Mouse (Mus musculus): Measurements from ENCODE around the gene Hs6st2. TPM values are rescaled to one million over a fixed set of nuclear protein-coding genes. Genes with fewer than 3 reads are reported as not detected.

The Hs6st2 gene
- polyA plus RNA-seq, 1 experiment from 2014 or later, result 7.7 TPM

GRCm38 (mm10) chrX:51461413-51461812 lies 220.2 kb downstream of the Hs6st2 start:
- 73% methylated on average over 3 of the region's 3 CpGs for WGBS
- ATAC-seq (replicated peaks; ENCODE audit: extremely low read depth, insufficient read depth, low FRiP score), result no peak
- Histone ChIP-seq H3K27me3 (ENCODE audit: control insufficient read depth, insufficient read depth, low read length) (no peaks in the 10 kb centered on the region), H3K4me1 (ENCODE audit: control insufficient read depth, insufficient read depth, low read length) (no peaks in the 10 kb centered on the region), H3K4me3 (ENCODE audit: low read length) (no peak overlapping the region), H3K9ac (ENCODE audit: low read length) (no peak overlapping the region), H3K9me3 (replicated peaks; ENCODE audit: control insufficient read depth, low read length) (no peaks in the 10 kb centered on the region), H3K4me2 (ENCODE audit: low read depth, low read length) (no peak overlapping the region), H3K36me3 (ENCODE audit: control insufficient read depth, insufficient read depth) (no peaks in the 10 kb centered on the region), H3K27ac (ENCODE audit: low read length) (no peak overlapping the region)

- WGBS, result 77% methylated on average over 4 of the region's 4 CpGs
- no peaks in the 10 kb centered on the region for H3K9me3 ChIP-seq (replicated peaks; ENCODE audit: control insufficient read depth, low read length)
- no peak overlapping the region for H3K4me3 ChIP-seq (ENCODE audit: low read length)
- H3K27me3 ChIP-seq (ENCODE audit: control insufficient read depth, insufficient read depth, low read length), result no peaks in the 10 kb centered on the region
- H3K27ac ChIP-seq (ENCODE audit: low read length), result no peak overlapping the region
- ATAC-seq (replicated peaks; ENCODE audit: extremely low read depth, insufficient read depth, low FRiP score), result no peak
- H3K36me3 ChIP-seq (ENCODE audit: control insufficient read depth, insufficient read depth), result no peaks in the 10 kb centered on the region
- no peak overlapping the region for H3K4me2 ChIP-seq (ENCODE audit: low read depth, low read length)
- no peaks in the 10 kb centered on the region for H3K4me1 ChIP-seq (ENCODE audit: control insufficient read depth, insufficient read depth, low read length)
- H3K9ac ChIP-seq (ENCODE audit: low read length), result no peak overlapping the region
Measured at GRCm38 (mm10) chrX:51443366-51443765, 238.3 kb downstream of the Hs6st2 start.

GRCm38 (mm10) chrX:51431706-51432105 lies 249.9 kb downstream of the Hs6st2 start:
- no peak for ATAC-seq (replicated peaks; ENCODE audit: extremely low read depth, insufficient read depth, low FRiP score)
- Histone ChIP-seq H3K27me3 (ENCODE audit: control insufficient read depth, insufficient read depth, low read length) (no peaks in the 10 kb centered on the region), H3K9ac (ENCODE audit: low read length) (no peak overlapping the region), H3K4me3 (ENCODE audit: low read length) (no peak overlapping the region), H3K9me3 (replicated peaks; ENCODE audit: control insufficient read depth, low read length) (no peaks in the 10 kb centered on the region), H3K4me2 (ENCODE audit: low read depth, low read length) (no peak overlapping the region), H3K36me3 (ENCODE audit: control insufficient read depth, insufficient read depth) (no peaks in the 10 kb centered on the region), H3K4me1 (ENCODE audit: control insufficient read depth, insufficient read depth, low read length) (no peaks in the 10 kb centered on the region), H3K27ac (ENCODE audit: low read length) (no peak overlapping the region)
- WGBS, result 75% methylated on average over 3 of the region's 3 CpGs

- no peak overlapping the region for H3K27ac ChIP-seq (ENCODE audit: low read length)
- no peaks in the 10 kb centered on the region for H3K4me1 ChIP-seq (ENCODE audit: control insufficient read depth, insufficient read depth, low read length)
- H3K4me3 ChIP-seq (ENCODE audit: low read length), result no peak overlapping the region
- no peaks in the 10 kb centered on the region for H3K27me3 ChIP-seq (ENCODE audit: control insufficient read depth, insufficient read depth, low read length)
- 78% methylated on average over 5 of the region's 5 CpGs for WGBS
- no peak overlapping the region for H3K4me2 ChIP-seq (ENCODE audit: low read depth, low read length)
- no peak overlapping the region for H3K9ac ChIP-seq (ENCODE audit: low read length)
- ATAC-seq (replicated peaks; ENCODE audit: extremely low read depth, insufficient read depth, low FRiP score), result no peak
- no peaks in the 10 kb centered on the region for H3K36me3 ChIP-seq (ENCODE audit: control insufficient read depth, insufficient read depth)
- H3K9me3 ChIP-seq (replicated peaks; ENCODE audit: control insufficient read depth, low read length), result no peaks in the 10 kb centered on the region
Measured at GRCm38 (mm10) chrX:51425031-51425430, 256.6 kb downstream of the Hs6st2 start.

GRCm38 (mm10) chrX:51410289-51410688 lies 271.4 kb downstream of the Hs6st2 start:
- no peak for ATAC-seq (replicated peaks; ENCODE audit: extremely low read depth, insufficient read depth, low FRiP score)
- H3K4me1 ChIP-seq (ENCODE audit: control insufficient read depth, insufficient read depth, low read length), result no peaks in the 10 kb centered on the region
- no peaks in the 10 kb centered on the region for H3K36me3 ChIP-seq (ENCODE audit: control insufficient read depth, insufficient read depth)
- H3K27ac ChIP-seq (ENCODE audit: low read length), result no peak overlapping the region
- no peaks in the 10 kb centered on the region; the same call in 1 of the 2 replicates for H3K9me3 ChIP-seq (replicated peaks; ENCODE audit: control insufficient read depth, low read length)
- WGBS, result 73% methylated on average over 2 of the region's 2 CpGs
- H3K9ac ChIP-seq (ENCODE audit: low read length), result no peak overlapping the region
- H3K4me3 ChIP-seq (ENCODE audit: low read length), result no peak overlapping the region
- no peak overlapping the region for H3K4me2 ChIP-seq (ENCODE audit: low read depth, low read length)
- H3K27me3 ChIP-seq (ENCODE audit: control insufficient read depth, insufficient read depth, low read length), result no peaks in the 10 kb centered on the region

- no peaks in the 10 kb centered on the region for H3K4me1 ChIP-seq (ENCODE audit: control insufficient read depth, insufficient read depth, low read length)
- H3K4me3 ChIP-seq (ENCODE audit: low read length), result no peak overlapping the region
- H3K9me3 ChIP-seq (replicated peaks; ENCODE audit: control insufficient read depth, low read length), result no peaks in the 10 kb centered on the region
- no peaks in the 10 kb centered on the region; the same call in 1 of the 2 replicates for H3K27me3 ChIP-seq (ENCODE audit: control insufficient read depth, insufficient read depth, low read length)
- H3K36me3 ChIP-seq (ENCODE audit: control insufficient read depth, insufficient read depth), result no peaks in the 10 kb centered on the region
- no peak overlapping the region for H3K27ac ChIP-seq (ENCODE audit: low read length)
- no peak overlapping the region for H3K4me2 ChIP-seq (ENCODE audit: low read depth, low read length)
- ATAC-seq (replicated peaks; ENCODE audit: extremely low read depth, insufficient read depth, low FRiP score), result no peak
- H3K9ac ChIP-seq (ENCODE audit: low read length), result no peak overlapping the region
Measured at GRCm38 (mm10) chrX:51397457-51397856, 284.2 kb downstream of the Hs6st2 start.

GRCm38 (mm10) chrX:51374670-51375069 lies 307.0 kb downstream of the Hs6st2 start:
- Histone ChIP-seq H3K4me3 (ENCODE audit: low read length) (no peak overlapping the region), H3K4me1 (ENCODE audit: control insufficient read depth, insufficient read depth, low read length) (no peaks in the 10 kb centered on the region), H3K36me3 (ENCODE audit: control insufficient read depth, insufficient read depth) (no peaks in the 10 kb centered on the region), H3K9me3 (replicated peaks; ENCODE audit: control insufficient read depth, low read length) (no peaks in the 10 kb centered on the region), H3K9ac (ENCODE audit: low read length) (no peak overlapping the region), H3K27me3 (ENCODE audit: control insufficient read depth, insufficient read depth, low read length) (no peaks in the 10 kb centered on the region), H3K27ac (ENCODE audit: low read length) (no peak overlapping the region), H3K4me2 (ENCODE audit: low read depth, low read length) (no peak overlapping the region)
- 14% methylated on average over 5 of the region's 5 CpGs for WGBS
- ATAC-seq (replicated peaks; ENCODE audit: extremely low read depth, insufficient read depth, low FRiP score), result no peak

- ATAC-seq (replicated peaks; ENCODE audit: extremely low read depth, insufficient read depth, low FRiP score), result no peak
- Histone ChIP-seq H3K27me3 (ENCODE audit: control insufficient read depth, insufficient read depth, low read length) (no peaks in the 10 kb centered on the region), H3K4me2 (ENCODE audit: low read depth, low read length) (no peak overlapping the region), H3K9me3 (replicated peaks; ENCODE audit: control insufficient read depth, low read length) (no peaks in the 10 kb centered on the region), H3K9ac (ENCODE audit: low read length) (no peak overlapping the region), H3K4me1 (ENCODE audit: control insufficient read depth, insufficient read depth, low read length) (no peaks in the 10 kb centered on the region), H3K27ac (ENCODE audit: low read length) (no peak overlapping the region), H3K4me3 (ENCODE audit: low read length) (no peak overlapping the region), H3K36me3 (ENCODE audit: control insufficient read depth, insufficient read depth) (no peaks in the 10 kb centered on the region)
- WGBS, result 31% methylated on average over 5 of the region's 5 CpGs
Measured at GRCm38 (mm10) chrX:51372477-51373239, 309.0 kb downstream of the Hs6st2 start.

- no peak overlapping the region for H3K4me2 ChIP-seq (ENCODE audit: low read depth, low read length)
- ATAC-seq (replicated peaks; ENCODE audit: extremely low read depth, insufficient read depth, low FRiP score), result no peak
- no peaks in the 10 kb centered on the region for H3K4me1 ChIP-seq (ENCODE audit: control insufficient read depth, insufficient read depth, low read length)
- H3K27me3 ChIP-seq (ENCODE audit: control insufficient read depth, insufficient read depth, low read length), result no peaks in the 10 kb centered on the region
- H3K36me3 ChIP-seq (ENCODE audit: control insufficient read depth, insufficient read depth), result no peaks in the 10 kb centered on the region
- H3K9ac ChIP-seq (ENCODE audit: low read length), result no peak overlapping the region
- 75% methylated on average over 1 of the region's 1 CpGs for WGBS
- no peak overlapping the region for H3K4me3 ChIP-seq (ENCODE audit: low read length)
- H3K9me3 ChIP-seq (replicated peaks; ENCODE audit: control insufficient read depth, low read length), result no peaks in the 10 kb centered on the region
- no peak overlapping the region for H3K27ac ChIP-seq (ENCODE audit: low read length)
Measured at GRCm38 (mm10) chrX:51349682-51350081, 332.0 kb downstream of the Hs6st2 start.
